Mouse (Mus musculus): ENCODE results near the gene Dcaf6.

The Dcaf6 gene

DNA sequence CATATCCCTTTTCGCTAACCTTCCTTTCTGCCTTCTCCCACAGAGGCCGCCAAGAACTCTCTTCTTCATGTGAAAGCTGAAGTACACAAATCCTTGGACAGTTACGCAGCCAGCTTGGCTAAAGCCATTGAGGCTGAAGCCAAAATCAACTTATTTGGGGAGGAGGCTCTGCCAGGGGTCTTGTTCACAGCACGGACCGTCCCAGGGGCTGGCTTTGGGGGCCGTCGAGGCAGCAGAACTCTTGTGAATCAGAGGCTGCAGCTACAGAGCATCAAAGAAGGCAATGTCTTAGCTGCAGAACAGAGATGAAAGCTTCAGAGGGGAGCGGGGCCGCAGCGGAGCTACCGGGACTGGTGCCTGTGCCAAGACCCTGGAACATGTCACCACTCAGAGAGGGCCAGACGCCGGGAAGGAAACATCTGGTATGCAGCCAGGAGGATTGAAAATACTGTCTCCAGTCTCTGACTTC lies 138.8 kb downstream of the Dcaf6 start:
- DNase-seq = no peak

- DNase-seq = peak; percentile 70 to 76
These were observed 139.9 kb downstream of the Dcaf6 start for GRCm38 (mm10) chr1:165320141-165320934.

- DNase-seq = no peak
These were observed 143.9 kb downstream of the Dcaf6 start for GRCm38 (mm10) chr1:165316361-165316760.

GRCm38 (mm10) chr1:165308180-165308579 lies 152.1 kb downstream of the Dcaf6 start:
- DNase-seq = no peak

GRCm38 (mm10) chr1:165304341-165304740 lies 155.9 kb downstream of the Dcaf6 start:
- no peak for DNase-seq

DNA sequence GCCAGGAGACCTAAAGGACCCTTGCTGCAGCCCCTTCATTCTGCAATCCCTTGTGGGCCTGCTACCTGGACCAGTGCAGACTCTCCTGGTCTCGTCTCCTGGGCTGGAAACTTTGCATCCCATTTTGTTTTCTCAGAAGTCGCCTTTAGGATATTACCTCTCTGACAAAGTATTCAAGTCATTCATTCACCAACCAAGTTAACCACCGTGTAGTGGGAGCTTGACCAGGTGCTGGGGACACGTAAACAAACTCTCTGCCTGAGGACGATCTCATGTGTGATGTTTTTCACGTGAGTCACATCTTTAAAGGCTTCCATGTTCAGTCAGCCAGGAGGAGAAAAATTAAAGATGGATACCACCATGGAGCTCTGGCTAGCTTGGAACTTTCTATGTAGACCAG lies 157.1 kb downstream of the Dcaf6 start:
- DNase-seq = no peak

- no peak for DNase-seq
These were observed 157.6 kb downstream of the Dcaf6 start for GRCm38 (mm10) chr1:165302455-165303208.

- DNase-seq = no peak
These were observed 158.7 kb downstream of the Dcaf6 start for GRCm38 (mm10) chr1:165301567-165301966.

- no peak for DNase-seq
These were observed 159.2 kb downstream of the Dcaf6 start for GRCm38 (mm10) chr1:165301108-165301507.

GRCm38 (mm10) chr1:165295489-165295888 lies 164.8 kb downstream of the Dcaf6 start, which contains the start of gene Gpr161:
TSS of gene Gpr161 (plus strand) at chr1:165295789.
- DNase-seq = no peak

- no peak for DNase-seq
These were observed 168.7 kb downstream of the Dcaf6 start for GRCm38 (mm10) chr1:165291606-165292005.

- no peak for DNase-seq
These were observed 170.4 kb downstream of the Dcaf6 start for GRCm38 (mm10) chr1:165289831-165290230.

- no peak for DNase-seq
These were observed 172.1 kb downstream of the Dcaf6 start for GRCm38 (mm10) chr1:165288165-165288564.

GRCm38 (mm10) chr1:165284096-165284495 lies 176.2 kb downstream of the Dcaf6 start:
- no peak for DNase-seq

GRCm38 (mm10) chr1:165282967-165283345 lies 177.3 kb downstream of the Dcaf6 start:
- DNase-seq = no peak

DNA sequence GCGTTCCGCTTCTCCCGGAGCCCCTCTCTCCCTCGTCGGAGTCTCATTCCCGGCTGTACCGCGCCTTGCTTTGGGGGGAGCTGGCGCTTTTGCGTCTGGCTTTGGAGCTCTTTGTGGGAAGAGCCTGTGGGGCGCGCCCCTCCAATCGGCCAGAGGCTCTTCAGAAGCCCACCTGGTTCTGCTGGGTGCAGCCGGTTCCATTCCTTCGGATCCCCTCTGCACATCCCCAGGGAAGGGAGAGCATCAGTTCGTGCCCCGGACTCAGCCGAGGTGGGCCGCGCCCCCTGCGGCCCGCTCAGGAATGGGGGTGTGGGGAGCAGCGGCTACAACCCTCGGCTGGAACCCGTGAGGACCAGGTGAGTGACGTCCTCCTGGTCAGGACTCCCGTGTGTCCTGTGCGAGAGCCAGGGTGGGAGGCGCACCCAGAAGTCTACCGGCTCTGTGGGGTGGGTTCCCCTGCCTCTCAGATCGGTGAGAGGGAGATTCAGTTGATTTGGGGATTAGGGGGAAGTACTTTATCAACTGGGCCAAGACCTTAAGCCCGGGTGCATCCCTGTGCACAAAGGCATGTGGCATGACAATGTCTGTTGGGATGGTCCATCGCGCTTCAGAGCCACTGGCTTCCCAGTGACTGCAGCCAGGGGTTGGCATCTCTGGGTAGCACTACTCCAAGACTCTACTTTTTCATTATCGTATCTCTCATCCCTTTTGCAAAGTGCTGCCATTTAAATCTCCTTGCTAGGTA lies 177.9 kb downstream of the Dcaf6 start:
- DNase-seq = peak in 1 of 2 experiments; percentile 9

DNA sequence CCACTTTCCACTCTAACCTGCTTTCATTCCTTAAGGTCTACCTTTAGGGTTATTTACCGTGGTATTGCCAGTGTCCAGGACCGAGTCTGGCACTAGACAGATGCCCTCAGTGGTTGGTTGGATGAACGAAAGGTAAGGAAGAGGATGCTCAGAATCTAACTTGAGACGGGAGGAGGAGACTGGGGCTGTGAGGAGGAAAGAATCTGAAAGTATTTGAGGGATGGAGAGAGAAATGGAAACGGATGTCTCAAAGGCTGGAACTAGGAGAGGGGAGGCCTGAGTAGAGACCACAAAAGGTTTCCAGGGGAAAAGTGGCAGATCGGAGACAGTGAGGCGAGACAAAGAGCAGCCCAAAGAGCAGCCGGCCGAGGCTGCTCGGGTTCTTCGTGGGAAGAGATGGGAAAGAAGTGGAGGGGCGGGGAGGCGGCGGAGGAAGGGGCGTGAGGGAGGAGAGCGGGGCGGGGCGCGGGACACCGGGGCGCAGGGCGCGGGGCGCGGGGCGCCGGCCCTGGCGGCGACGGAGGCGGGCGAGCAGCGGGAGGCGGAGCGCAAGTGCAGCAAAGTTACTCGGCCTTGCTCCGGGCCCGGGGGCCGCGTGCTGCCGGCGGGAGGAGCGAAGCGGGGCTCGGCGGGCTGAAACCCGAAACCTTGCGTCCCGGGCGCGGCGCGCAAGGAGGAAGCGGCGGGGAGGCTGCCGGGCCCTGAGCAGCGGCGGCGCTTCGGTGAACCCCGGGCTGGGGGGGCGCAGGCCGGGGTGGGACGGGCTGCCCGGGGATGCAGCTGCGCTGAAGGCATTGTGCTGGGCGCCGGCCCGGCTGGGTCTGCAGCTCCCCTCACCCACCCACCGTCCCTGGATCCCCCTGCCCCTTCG lies 178.7 kb downstream of the Dcaf6 start:
- peak; percentile 9 to 27 for DNase-seq

DNA sequence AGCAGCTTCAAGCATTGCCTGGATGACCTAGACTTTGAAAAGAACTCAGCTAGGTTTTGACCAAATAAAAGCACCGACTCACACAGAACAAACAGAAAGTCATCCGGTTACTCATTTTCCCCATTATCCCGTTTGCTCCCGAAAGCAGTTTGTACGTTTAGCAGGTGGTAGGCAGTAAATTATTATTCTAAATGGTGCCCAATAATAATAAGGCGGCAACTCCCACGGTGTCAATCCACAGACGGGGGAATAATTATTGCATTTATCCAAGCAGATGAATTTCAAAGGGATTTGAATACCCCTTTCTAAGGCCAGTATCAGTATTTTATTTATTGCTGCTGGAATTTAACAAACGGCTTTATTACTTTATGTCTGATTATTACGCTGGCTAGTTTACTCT lies 179.5 kb downstream of the Dcaf6 start:
- no peak for DNase-seq
